28 mouse cellular contexts compared by ENCODE assay signal in genomic region chr8:13537102-13537501, GRCm38 (mm10). TPM values are rescaled to one million over a fixed set of nuclear protein-coding genes. Genes with fewer than 3 reads are reported as not detected.
"Had no signal": no experiment of that assay in that cellular context is flagged by ENCODE, and none has a peak within 500 bp of the region (broad histone marks: within the 10 kb centered on the region; RNA-seq: fewer than 3 reads in every experiment).

No protein-coding gene starts in this region.

- ATAC-seq: midbrain, embryonic 16.5 days had no signal

- H3K4me2 ChIP-seq: lung, embryonic 14.5 days; midbrain, embryonic 12.5 days; neural tube, embryonic 13.5 days; neural tube, embryonic 15.5 days had no signal

- H3K9me3 ChIP-seq: midbrain, embryonic 10.5 days; midbrain, embryonic 12.5 days; neural tube, embryonic 15.5 days had no signal

- H3K4me1 ChIP-seq: midbrain, embryonic 10.5 days; midbrain, embryonic 12.5 days had no signal

- H3K27me3 ChIP-seq: midbrain, embryonic 12.5 days; neural tube, embryonic 13.5 days; neural tube, embryonic 15.5 days had no signal

- H3K4me3 ChIP-seq: midbrain, embryonic 10.5 days; midbrain, embryonic 12.5 days; myocyte; neural tube, embryonic 13.5 days; neural tube, embryonic 15.5 days had no signal

- DNase-seq: lung, adult 18-20 months; lung, embryonic 14.5 days; lung, postnatal 10 days; midbrain, embryonic 14.5 days; retina, postnatal 1 day; right cerebral cortex, adult 18-20 months; right cerebral cortex, postnatal 25 days; right cerebral cortex, postnatal 4 days; spleen, adult 18-20 months; thymus, adult 18-20 months; thymus, postnatal 14 days; thymus, postnatal 4 days had no signal

- H3K36me3 ChIP-seq: midbrain, embryonic 10.5 days; midbrain, embryonic 12.5 days; neural tube, embryonic 13.5 days; neural tube, embryonic 15.5 days had no signal

- H3K9ac ChIP-seq: lung, embryonic 14.5 days; midbrain, embryonic 12.5 days; neural tube, embryonic 13.5 days; neural tube, embryonic 15.5 days had no signal

- H3K27ac ChIP-seq: macrophage; midbrain, embryonic 10.5 days; midbrain, embryonic 12.5 days; neural tube, embryonic 13.5 days; neural tube, embryonic 15.5 days had no signal

RNA-seq across cellular contexts. Expression of gene 1700029H14Rik, which starts 25.2 kb away (rescaled TPM):
- total RNA-seq: megakaryocyte, adult 5-6 weeks; megakaryocyte-erythroid progenitor cell, adult 5-6 weeks had no signal
- polyA plus RNA-seq: liver, embryonic 16.5 days; lung, embryonic 14.5 days; lung, embryonic 16.5 days; macrophage; midbrain, embryonic 10.5 days; midbrain, embryonic 12.5 days; midbrain, embryonic 14.5 days; midbrain, embryonic 16.5 days; myocyte; neural tube, embryonic 11.5 days; neural tube, embryonic 13.5 days; neural tube, embryonic 15.5 days; small intestine, adult 2 months; stomach, embryonic 14.5 days; stomach, embryonic 16.5 days; thymus, postnatal 0 days had no signal

RNA-seq across cellular contexts. Expression of gene Gas6, which starts 42.8 kb away (rescaled TPM):
- total RNA-seq: megakaryocyte-erythroid progenitor cell, adult 5-6 weeks had no signal
